Mouse (Mus musculus) testis, adult 2 months (tissue): Measurements from ENCODE around the gene Palm3. TPM values are rescaled to one million over a fixed set of nuclear protein-coding genes. Genes with fewer than 3 reads are reported as not detected.

Source experiments
- H3K27ac ChIP-seq: fragments of 200-500 bp; 2 replicates; pipeline ENCODE4 v1.5.1; 2012; ENCODE audit warnings: low read depth, low read length; ENCODE audit not compliant: control insufficient read depth, insufficient read depth
- H3K27me3 ChIP-seq: fragments of 200-500 bp; 2 replicates; pipeline ENCODE4 v1.6.1; 2012; ENCODE audit warnings: mild to moderate bottlenecking, low read length, moderate library complexity; ENCODE audit not compliant: control insufficient read depth, insufficient read depth
- H3K36me3 ChIP-seq: fragments of 200-500 bp; 2 replicates; pipeline ENCODE4 v1.6.1; 2012; ENCODE audit warnings: mild to moderate bottlenecking, low read length; ENCODE audit not compliant: control insufficient read depth, insufficient read depth
- H3K4me1 ChIP-seq: fragments of 200-500 bp; 2 replicates; pipeline ENCODE4 v1.6.1; 2012; ENCODE audit warnings: low read length; ENCODE audit not compliant: control insufficient read depth, insufficient read depth
- H3K4me3 ChIP-seq: fragments of 200-500 bp; 2 replicates; pipeline ENCODE4 v1.5.1; 2012; ENCODE audit warnings: low read depth, mild to moderate bottlenecking, low read length, moderate library complexity, mixed read lengths; ENCODE audit not compliant: control insufficient read depth
- CTCF ChIP-seq: fragments of 200-500 bp; IDR thresholded peaks from 2 replicates; pipeline ENCODE4 v1.5.1; 2012; ENCODE audit warnings: low read depth, mild to moderate bottlenecking, inconsistent platforms, low read length, moderate library complexity; ENCODE audit not compliant: control insufficient read depth, insufficient read depth, insufficient replicate concordance
- POLR2A ChIP-seq: fragments of 200-500 bp; IDR thresholded peaks from 2 replicates; pipeline ENCODE4 v1.6.1; 2012; ENCODE audit warnings: low read depth, mild to moderate bottlenecking, inconsistent platforms, low read length, moderate library complexity; ENCODE audit not compliant: control insufficient read depth
- polyA plus RNA-seq: library from polyadenylated mRNA; depleted of rRNA; stranded (reverse); fragments of >200 nt; gene quantifications from 2 replicates; pipeline ENCODE4 v1.2.3, GENCODE M21; 2012

The Palm3 gene
- polyA plus RNA-seq, 1 experiment: 1.9 TPM

- peaks cover 4% of the 10 kb centered on the region; the same call in 1 of the 2 replicates for H3K27me3 ChIP-seq
These were observed 6.2 kb downstream of the Palm3 start for GRCm38 (mm10) chr8:84027449-84027848.

GRCm38 (mm10) chr8:84029272-84029671, 8.0 kb downstream of the Palm3 start:
- H3K27me3 ChIP-seq: peaks cover 4% of the 10 kb centered on the region; the same call in 1 of the 2 replicates
- H3K4me3 ChIP-seq: no peak overlapping the region
- TF ChIP-seq CTCF: no peak
- no peaks in the 10 kb centered on the region for H3K36me3 ChIP-seq
- H3K4me1 ChIP-seq: peaks cover 14% of the 10 kb centered on the region
- H3K27ac ChIP-seq: no peak overlapping the region

More at GRCm38 (mm10) chr8:84027449-84027848, 6.2 kb downstream of the Palm3 start:
- Histone ChIP-seq H3K27ac (no peak overlapping the region), H3K4me3 (no peak overlapping the region), H3K36me3 (no peaks in the 10 kb centered on the region), H3K4me1 (peaks cover 15% of the 10 kb centered on the region)
- no peak for TF ChIP-seq CTCF
- no peak for TF ChIP-seq POLR2A

GRCm38 (mm10) chr8:84032777-84033176, 11.5 kb downstream of the Palm3 start:
- TF ChIP-seq POLR2A (no peak), CTCF (no peak)
- no peaks in the 10 kb centered on the region for H3K4me1 ChIP-seq
- H3K4me3 ChIP-seq: no peak overlapping the region
- H3K27ac ChIP-seq: no peak overlapping the region
- no peaks in the 10 kb centered on the region for H3K36me3 ChIP-seq
- H3K27me3 ChIP-seq: no peaks in the 10 kb centered on the region

GRCm38 (mm10) chr8:84038015-84038414, 16.7 kb downstream of the Palm3 start:
- TF ChIP-seq CTCF: no peak
- no peak for TF ChIP-seq POLR2A
- no peak overlapping the region for H3K4me3 ChIP-seq
- H3K4me1 ChIP-seq: peaks cover 10% of the 10 kb centered on the region
- no peaks in the 10 kb centered on the region for H3K36me3 ChIP-seq
- H3K27ac ChIP-seq: no peak overlapping the region
- peaks cover 2% of the 10 kb centered on the region; the same call in 1 of the 2 replicates for H3K27me3 ChIP-seq

GRCm38 (mm10) chr8:84039050-84039449, 17.8 kb downstream of the Palm3 start:
- H3K27ac ChIP-seq: no peak overlapping the region
- H3K36me3 ChIP-seq: no peaks in the 10 kb centered on the region
- H3K4me3 ChIP-seq: no peak overlapping the region
- H3K27me3 ChIP-seq: peaks cover 4% of the 10 kb centered on the region
- TF ChIP-seq POLR2A: no peak
- peak; percentile 61; the same call in 1 of the 2 replicates for TF ChIP-seq CTCF
- peaks cover 11% of the 10 kb centered on the region for H3K4me1 ChIP-seq

GRCm38 (mm10) chr8:84042066-84042947, 21.0 kb downstream of the Palm3 start, which contains the start of gene Il27ra:
TSS of gene Il27ra (minus strand) at chr8:84042589.
- peak; percentile 64 for TF ChIP-seq CTCF
- no peak for TF ChIP-seq POLR2A
- no peak within 1 kb of the TSS for H3K27ac ChIP-seq
- H3K27me3 ChIP-seq: peaks cover 4% of the 10 kb centered on the region
- H3K4me1 ChIP-seq: peaks cover 11% of the 10 kb centered on the region
- no peaks in the 10 kb centered on the region for H3K36me3 ChIP-seq
- H3K4me3 ChIP-seq: peak within 1 kb of the TSS; percentile 64

- Histone ChIP-seq H3K27me3 (peaks cover 4% of the 10 kb centered on the region), H3K27ac (no peak overlapping the region), H3K4me1 (peaks cover 11% of the 10 kb centered on the region), H3K36me3 (no peaks in the 10 kb centered on the region), H3K4me3 (no peak overlapping the region)
- TF ChIP-seq POLR2A (no peak), CTCF (no peak)
These were observed 21.7 kb downstream of the Palm3 start for GRCm38 (mm10) chr8:84042948-84043342.
